Mouse (Mus musculus) mesoderm, embryonic 11.5 days (tissue): ENCODE measurements around the gene Spaca4.

Experiments used
- DNase-seq: peaks from one replicate; pipeline ENCODE4 v3.0.0-alpha.2; 2012; ENCODE audit warnings: low read depth, low spot score

Spaca4 gene

DNA sequence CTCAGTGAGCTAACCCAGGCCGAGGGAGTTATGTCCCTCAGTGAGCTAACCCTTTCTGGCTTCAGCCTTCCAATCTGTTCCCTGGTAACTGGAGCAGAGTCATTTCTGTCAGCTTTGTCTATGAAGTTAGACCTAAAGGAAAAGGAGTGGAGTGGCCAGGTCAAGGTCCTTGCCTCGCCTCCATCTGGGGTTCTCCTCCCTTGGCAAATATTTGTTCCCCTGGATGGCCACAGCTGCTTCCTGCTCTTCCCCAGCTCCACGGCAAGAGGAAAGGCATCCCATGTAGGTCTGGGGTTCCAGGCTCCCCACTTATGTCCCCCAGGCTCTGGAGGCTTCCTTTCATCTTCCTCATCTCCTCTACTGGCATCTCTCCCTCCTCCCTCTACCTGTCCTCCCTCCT is 2.0 kb upstream of the Spaca4 start:
- DNase-seq: no peak

DNA sequence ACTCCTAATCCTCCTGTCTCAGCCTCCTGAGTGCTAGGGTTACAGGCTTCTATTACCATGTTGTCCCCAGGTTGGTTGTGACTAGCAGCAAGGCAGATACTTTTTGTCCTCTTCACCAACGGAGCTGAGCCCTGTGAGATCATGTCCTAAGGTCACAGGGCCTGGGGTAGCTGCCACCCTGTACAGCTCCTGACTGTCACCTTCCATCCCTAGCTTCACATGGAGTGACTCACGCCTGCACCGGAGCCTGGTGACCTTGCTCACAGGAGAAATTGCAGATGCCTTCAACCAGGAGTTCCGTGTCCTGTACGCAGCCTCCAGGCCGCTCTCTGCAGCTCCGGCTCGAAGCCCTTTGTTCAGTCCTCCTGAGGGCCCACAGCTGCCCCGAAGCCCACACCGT is 806 bp upstream of the Spaca4 start:
- no peak for DNase-seq

DNA sequence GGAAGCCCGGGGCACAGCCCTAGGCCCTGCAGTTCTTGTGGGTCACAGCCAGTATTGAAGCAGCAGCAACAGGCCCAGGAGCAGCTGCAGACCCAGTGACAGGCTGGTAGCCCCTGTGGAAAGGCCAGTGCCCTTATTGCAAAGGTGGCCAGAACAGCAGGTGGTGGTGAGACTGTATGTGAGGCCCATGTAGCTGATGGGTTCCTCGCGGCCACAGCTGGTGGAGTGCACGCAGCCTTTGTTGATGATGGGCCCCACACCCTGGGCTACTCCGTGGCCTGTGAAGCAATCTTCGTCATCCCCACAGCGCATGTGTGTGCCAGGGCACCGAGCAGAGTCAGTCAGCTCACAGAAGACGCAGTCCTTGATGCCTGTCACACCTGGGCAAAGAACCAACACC is 462 bp downstream of the Spaca4 start:
- no peak for DNase-seq

DNA sequence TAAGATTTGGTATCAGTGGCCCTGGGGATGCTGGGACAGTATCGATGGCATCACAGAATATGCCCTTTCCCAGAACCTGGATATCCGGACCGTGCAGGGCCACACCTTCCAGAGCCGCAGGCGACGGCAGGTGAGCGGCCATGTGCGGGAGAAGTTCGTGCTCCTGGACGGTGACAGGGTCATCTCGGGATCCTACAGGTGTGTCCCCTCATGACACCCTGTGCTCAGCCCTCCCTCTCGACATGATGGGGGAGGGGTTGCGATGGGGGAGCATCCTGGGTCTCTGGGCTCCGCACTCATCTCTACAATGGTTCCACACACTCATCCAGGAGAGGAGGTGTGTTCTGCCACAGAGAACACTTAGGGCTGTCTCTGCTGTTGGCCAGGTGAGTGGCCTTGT is 1.8 kb downstream of the Spaca4 start:
- no peak for DNase-seq

DNA sequence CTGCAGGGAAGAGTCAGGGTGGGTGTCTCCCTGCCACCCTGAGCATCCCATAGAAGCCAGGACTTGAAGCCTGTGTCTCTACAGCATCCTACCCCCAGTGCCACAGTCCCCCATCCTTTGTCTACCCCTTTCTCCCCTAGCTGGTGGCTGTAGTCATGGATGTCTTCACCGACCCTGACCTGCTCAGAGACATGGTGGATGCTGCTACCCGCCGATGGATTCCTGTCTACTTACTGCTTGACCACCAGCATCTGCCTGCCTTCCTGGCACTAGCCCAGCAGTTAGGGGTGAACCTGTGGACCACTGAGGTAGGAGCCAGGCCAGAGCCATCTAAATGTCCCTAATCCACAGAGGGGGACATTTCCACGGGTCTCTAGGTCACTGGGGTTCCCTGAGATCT is 2.3 kb downstream of the Spaca4 start:
- DNase-seq: no peak

DNA sequence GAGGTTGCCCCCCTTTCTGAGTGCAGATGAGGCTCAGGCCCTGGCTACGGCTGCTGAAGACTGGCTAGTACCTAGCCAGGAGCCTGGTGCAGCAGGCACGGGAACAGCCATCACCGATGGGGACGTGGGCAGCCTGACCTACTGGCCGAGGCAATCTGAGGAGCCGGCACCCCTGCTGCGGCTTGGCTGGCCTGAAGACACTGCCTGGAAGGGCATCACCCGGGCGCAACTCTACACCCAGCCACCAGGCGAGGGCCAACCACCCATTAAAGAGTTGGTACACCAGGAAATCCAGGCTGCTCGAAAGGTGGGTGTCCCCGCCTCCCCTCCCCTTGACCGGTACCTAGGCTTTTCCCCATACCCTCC is 3.3 kb downstream of the Spaca4 start:
- DNase-seq: no peak

DNA sequence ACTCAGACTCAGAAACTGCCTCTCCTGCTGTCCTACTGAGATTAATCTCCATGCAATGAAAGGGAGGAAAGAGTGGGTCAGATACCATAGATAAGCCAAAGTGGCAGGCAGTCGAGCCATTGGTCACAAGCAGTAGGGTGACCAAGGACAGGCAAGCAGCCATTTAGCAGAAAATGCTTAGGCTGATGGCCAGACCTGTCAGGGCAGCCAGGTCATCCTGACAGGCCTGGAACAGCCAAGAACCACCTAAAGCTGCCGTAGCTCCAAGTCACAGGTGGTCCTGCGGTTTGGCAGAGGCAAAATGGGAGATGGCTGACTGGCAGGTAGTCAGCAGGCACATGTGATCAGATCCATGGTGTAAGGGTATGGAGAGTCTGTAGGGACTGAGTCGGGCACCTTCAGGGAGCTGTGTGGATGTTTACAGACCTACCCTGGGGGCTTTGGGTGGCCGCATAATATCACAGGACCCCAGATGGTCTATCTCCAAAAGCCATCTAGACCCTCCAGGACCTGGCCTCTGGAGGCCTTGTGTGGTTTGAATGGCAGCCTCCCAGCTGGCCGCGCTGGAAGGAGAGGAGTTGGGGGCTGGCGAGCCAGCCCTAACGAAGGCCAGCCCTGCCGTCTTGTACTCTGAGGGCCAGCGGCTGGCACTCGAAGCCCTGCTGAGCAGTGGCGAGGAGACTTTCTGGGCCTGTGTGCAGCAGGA is 3.8 kb downstream of the Spaca4 start:
- no peak for DNase-seq

DNA sequence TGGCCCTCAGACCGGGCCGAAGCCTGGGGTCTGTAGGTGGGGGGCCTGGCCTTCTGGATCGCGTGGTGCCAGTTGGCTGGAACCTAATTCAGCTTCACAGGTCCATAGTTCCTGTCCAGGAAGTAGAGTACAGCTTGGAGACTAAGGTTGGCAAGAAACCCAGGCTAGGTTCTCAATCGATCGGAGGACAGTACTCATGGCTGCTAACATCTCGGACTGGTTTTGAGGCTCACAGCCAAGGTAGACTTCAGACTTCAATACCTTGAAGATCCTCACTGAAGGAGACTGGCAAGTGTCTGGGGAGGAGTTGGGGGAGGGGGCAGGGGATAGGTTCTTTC is 4.4 kb downstream of the Spaca4 start:
- no peak for DNase-seq

DNA sequence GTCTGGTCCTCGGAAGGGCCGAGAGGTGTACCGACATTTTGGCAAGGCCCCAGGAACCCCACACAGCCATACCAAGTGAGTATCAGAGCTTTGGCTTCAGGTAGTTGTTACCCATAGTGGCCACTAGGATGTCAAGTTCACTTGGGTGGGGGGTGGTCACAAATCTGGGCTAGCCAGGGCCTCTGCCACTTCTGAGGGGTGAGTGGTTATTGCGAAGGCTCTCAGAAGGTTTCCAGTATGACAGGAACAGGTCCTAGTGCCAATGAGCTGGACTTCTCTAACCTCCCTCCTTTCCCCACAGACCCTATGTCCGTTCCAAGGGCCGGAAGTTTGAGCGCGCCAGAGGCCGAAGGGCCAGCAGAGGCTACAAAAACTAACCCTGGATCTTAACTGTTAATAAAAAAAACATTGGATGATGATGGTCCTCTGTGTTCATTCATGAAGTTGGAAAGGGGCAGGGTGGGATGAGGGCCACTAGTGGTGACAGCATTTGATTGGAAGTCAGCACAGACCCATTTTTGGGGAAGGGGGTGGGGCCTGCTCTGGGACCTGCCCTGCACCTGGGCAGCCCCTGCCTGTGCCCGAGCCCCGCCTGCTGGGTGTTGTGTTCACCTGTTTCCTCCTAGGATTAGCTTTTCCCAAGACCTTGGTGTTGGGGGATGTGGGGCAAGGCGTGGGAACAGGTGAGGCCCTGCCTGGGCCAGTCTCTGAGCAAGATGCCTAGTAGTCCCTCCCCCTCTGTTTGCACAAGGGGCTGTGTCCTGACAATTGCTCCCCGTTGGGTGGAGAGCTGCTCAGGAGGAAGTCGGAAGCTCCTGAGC is 5.0 kb downstream of the Spaca4 start, which contains the start of gene Fam83e:
TSS of gene Fam83e (plus strand) at position 800 of the 821 bp plus-strand sequence.
- DNase-seq: no peak

DNA sequence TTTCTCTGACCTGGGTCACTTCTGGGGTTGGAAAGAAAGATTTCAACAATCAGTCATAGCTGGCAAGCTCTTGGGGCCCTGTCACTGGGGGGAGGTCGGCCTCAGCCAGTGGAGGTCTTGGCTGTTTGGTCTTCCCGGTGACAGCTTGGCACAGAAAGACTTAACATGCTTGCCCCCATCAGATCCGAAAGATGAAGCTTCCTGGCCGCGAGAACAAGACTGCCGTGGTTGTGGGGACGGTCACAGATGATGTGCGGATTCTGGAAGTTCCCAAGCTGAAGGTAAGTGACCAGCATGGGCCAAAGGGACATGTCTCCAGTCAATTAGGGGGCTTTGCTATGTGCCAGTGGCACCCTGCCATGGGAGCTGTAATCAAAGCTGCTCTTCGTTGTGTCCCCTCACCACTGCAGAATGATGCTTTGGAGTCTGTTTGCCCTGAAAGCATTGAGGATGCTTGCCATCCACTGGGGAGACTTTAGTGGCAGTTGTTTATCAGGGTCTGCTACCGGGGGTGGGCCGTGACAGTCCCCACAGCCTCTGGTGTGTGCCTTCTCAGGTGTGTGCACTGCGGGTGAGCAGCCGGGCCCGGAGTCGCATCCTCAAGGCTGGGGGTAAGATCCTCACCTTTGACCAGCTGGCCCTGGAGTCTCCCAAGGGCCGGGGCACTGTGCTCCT is 5.7 kb downstream of the Spaca4 start:
- DNase-seq: no peak

DNA sequence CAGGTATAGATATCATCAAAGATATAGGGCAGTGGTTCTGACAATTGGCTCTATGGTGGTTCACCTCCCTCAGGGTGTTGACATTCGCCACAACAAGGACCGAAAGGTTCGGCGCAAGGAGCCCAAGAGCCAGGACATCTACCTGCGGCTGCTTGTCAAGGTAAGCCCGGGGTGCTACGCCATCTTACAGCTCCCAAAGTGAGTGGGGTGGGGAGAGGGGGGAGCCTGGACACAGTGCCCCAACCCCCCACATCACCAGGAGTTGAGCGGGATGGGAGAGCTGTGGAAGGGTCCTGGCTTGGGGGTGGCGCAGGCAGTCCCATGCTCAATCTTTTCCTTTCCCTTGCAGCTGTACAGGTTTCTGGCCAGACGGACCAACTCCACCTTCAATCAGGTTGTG is 6.4 kb downstream of the Spaca4 start:
- no peak for DNase-seq

DNA sequence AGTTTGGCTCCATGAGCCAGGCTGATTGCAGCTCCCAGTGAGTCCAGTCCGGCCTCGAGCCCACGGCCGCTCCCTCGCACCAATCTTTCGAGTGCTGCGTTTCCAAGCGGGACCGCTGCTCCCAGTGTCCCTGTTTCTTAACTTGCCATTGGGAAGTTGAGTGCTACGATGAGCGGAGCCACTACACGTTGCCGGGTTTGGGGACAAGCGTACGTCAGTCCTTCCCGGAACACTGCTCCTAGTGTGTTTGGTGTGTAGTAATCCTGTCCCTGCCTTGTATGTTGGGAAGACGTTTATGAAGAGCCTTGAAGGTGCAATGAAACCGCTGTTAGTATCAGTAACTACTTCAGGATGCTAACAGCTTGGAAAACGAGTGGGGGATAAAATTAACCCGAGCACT is 7.3 kb downstream of the Spaca4 start:
- no peak for DNase-seq

DNA sequence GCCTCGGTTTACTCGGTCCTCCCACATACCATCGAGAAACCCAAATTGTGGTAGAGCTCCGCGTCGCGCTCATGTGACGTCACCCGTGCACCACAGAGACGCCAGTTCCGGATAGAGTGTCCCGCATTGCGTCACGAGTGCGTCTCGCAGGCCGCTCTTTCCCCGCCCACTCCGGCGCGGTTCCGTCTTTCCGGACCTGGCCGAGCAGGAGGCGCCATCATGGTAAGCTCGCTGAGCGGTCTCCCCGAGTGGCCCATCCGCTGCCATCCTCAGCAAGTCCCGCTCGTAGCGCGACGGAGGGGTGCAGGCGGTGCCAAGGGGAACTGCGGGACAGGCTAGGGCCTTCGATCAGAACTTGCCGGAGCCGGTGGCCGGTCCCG is 7.7 kb downstream of the Spaca4 start, which contains the start of gene Sphk2:
TSS of gene Sphk2 (minus strand) at position 85 of the 380 bp plus-strand sequence.
- DNase-seq: peak; percentile 100

DNA sequence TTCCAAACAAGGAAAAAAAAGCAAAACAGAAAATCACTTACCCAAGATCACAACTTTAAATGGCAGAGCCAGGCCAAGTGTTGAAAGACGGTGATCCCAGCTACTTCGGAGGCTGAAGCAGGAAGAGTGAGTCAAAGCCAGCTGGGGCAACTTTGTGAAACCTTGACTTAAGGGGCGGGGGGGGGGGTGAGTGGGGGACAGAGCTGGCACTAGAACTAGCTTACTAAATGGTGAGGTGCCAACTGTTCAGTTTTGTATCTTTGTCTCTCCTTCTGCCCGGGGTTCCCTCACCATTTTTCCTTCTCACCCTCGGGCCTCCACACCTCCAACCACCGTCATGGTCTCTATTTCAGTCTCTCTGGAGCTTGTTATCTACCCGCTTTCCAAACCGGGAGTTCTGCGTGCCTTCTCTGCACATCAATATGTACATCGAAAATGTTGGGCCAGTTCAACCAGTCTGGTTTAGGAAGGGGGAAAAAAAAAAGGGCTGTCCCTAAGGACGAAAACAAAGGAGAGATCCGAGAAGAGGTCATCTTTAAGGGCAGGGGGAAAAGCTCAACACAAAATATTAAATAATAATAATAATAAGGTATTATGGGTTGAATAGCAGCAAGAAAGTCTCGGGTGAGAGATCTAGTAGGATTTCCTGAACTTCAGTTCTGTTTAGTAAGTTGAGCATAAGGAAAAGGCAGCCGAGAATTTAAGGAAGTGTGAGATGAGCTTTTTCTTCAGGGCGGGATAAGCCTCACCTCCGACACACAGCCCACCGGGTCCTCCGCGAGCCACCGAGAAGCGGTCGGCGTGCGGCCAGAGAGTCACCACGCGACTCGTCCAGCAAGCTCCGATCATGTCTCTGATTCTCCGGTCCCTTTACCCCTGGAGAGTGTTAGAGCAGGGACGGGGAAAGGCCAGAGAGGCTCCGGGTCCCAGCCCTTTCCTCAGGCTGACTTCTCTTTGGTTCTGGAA is 8.4 kb downstream of the Spaca4 start:
- no peak for DNase-seq

DNA sequence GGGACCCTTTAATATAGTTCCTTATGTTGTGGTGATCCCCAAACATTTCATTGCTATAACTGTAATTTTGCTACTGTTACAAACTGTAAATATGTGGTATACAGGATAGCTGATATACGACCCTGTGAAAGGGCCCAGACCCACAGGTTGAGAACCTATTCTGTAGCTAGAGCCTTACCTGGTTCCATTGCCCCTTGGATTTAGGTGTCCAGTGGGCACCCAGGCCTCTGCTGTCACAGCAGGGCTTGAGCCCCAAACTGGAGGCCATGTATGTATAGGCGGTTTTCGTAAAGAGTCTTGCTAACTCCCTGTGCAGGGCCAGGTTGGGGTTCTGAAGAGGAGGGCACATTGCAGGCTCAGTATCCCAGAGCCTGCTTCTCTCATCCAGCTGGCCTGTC is 9.2 kb downstream of the Spaca4 start:
- no peak for DNase-seq

DNA sequence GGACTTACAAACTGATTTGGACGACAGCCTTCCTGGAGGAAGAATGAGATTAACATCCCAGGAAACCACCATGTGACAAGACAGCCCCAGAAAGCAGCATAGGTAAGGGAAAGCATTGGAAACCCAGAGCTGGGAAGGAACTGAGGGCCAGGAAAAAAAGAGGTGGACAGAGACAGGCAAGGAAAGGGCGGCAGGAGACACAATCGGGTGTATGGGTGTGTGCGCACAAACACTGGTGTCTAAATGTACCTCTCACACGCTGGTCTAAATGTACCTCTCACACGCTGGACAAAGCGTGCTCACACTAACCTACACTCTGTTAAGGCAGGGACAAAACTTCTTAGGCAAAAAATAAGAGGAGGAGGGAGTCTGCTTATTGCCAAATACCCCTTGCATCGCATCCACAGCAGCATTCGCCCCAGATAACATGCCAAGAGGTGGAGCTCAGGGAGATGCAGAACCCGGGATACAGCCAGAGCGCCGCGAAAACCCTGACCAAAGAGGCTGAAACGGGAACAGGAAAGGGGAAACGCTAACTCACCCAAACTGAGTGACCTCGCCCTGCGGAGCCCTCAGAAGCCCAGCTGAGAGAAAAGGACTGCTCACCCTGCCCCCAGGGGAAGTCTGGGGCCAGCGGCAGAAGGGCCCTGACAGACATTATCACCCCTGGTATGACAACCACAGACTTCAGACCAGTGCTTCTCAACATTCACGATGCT is 9.7 kb downstream of the Spaca4 start:
- DNase-seq: no peak

DNA sequence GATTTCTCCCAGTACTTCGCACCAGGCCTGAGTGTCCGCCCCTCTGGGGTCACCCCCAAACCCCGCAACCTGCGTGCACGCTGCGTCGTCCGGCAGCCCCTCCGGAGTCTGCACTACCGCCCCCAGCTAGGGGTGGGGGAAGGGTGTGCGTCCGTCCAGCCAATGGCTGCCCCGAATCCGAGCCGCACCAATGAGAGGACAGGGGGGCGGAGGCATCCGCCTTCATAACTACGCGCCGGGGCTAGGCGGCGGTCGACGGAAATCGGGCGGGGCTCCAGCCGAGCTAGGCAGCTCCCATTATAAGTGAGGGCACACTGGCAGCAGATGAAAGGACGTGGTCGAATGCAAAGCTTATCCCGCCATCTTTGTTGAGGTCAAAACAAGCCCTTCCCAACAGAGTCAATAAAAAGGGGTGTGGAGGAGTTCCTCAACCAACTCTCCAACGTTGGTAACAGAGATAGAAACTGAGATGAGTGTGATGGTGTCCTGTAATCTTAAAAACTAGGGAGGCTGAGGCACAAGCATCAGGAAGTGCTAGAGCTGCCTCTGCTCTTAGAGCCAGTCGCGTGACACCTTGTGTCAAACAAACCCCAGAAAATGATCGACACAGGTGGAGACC is 10.4 kb downstream of the Spaca4 start, which contains the start of gene Rpl18:
TSS of gene Rpl18 (plus strand) at position 368 of the 619 bp plus-strand sequence.
- DNase-seq: peak; percentile 96

DNA sequence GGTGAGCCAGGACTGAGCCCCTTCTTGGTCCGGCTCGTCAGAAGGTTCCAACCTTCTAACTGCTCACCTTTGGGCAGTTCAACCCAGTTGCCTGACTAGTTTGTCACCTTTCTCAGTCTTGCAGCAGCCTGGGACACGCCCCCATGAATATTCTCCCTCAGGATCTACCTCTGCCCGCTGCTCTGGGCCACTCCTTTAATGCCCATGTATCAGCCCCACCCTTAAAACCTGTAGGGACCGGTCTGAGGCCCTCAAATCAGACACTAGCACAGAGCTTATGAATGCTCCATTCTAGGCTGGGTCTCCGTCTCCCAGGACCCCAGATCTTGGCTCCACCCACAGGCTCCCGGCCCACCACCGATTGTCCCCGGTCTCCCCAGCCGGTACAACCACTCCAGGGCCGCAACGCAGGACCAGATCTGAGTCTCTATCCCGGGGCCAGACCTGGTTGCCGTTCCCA is 11.0 kb downstream of the Spaca4 start:
- no peak for DNase-seq

DNA sequence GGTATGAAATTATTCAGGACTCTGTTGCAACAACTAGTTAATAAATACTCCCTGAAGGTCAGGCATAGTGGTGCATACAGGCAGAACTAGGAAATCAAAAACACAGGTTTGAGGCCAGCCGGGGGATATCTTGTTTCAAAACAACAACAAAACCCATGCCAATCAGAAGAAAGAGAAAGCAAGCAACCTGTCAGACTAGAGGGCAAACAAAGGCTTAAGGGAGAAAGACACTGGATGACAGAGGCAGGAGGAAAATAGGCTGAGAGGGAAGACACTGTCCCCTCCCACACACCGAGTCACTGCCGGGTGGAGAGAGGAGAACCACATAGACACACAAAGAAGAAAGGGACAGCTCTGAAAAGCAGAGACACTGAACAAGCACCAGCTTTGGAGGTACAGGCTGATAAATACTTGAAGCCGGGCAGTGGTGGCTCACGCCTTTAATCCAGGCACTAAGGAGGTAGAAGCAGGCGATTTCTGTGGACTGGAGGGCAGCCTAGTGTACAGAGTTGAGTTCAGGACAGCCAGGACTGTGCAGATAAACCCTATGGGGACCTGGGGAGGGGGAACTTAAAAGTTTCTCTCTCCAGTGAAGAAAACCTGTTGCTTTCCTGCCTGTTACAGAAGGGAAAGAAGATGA is 11.6 kb downstream of the Spaca4 start:
- DNase-seq: no peak

DNA sequence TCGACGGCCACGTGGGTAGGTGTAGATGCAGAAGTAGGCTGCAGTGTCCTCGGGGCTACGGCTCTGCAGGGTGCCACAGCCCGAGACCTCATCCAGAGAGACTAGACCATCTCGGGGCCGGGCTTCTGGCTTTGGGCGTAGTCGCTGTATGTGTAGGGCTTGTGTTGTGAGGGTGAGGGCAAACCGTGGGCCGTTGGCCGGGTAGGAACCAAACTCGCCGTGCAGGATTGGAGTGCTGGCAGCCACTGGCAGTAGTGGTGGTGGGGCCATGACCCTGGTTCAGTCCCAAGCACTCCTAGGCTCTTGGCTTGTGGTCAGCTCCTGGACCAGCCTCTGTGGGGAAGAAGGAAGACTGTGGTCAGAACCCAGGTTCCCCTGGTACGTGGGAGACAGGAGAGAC is 12.2 kb downstream of the Spaca4 start:
- DNase-seq: no peak
